8 mouse cellular contexts compared by ENCODE assay signal in the genomic region with DNA sequence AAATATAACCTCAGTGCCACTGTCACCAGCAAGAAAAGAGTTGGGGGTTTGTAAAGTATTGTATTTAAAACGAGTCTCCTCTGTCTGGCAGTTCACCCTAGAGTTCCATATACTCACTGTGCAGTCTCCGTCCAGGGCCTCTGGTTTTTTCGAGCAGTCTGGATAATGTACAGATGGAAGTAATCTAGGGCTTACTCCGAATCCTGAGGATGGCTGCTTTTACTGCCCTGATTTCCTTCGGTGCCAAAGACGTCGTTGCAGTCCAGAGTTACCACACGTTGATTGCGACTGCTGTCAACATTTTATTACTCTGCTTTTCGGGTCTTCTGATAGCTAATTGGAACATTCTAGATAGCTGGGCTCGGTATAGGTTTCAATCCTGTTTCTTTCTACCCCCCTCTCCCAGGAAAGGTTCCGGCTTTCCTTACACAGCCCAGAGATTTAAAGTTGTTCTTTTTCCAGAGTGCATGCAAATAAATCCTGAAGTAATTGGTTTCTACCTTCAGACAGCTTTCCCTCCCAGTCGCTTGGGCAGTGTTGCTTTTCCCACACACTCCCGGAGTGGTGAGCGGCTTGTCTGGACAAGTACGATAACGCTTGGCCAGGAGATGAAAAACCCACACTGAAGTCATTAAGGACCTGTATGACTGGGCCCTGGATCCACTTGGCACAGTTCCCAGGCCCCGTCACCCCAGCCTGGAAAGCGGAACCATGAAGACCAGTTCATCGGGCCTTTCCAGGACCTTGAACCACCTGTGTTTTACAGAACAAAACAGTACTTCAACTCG.
A peak's percentile ranks its signal among the peaks of the same experiment; 100 is the strongest.
DNase-seq lines count a peak whose midpoint lies in the region; ATAC-seq and TF ChIP-seq lines count a peak whose summit lies in the region.

No protein-coding gene starts in this region.

- H3K4me1 ChIP-seq in lung, embryonic 14.5 days (ENCODE audit: insufficient read depth) = 0 out of 2 replicates have a peak, but pooled peaks cover 7% of the 10 kb centered on the region
- H3K4me1 ChIP-seq in midbrain, embryonic 10.5 days = peaks cover 14% of the 10 kb centered on the region

- H3K4me3 ChIP-seq in lung, embryonic 14.5 days (ENCODE audit: low read depth, low read length) = no peak overlapping the region
- H3K4me3 ChIP-seq in midbrain, embryonic 10.5 days = no peak overlapping the region

- intact Hi-C loops in left cerebral cortex, postnatal 25 days (cut with DNase I) = no loop called here

- DNase-seq in adrenal gland, postnatal 14 days = peak; percentile 60
- peak; percentile 73 for DNase-seq in forelimb bud, embryonic 11.5 days (ENCODE audit: low read depth, low spot score)
- DNase-seq in lung, embryonic 14.5 days = peak; percentile 44
- no peak for DNase-seq in right cerebral cortex, postnatal 10 days (ENCODE audit: low spot score in 2 of 2)
- no peak for DNase-seq in left cerebral cortex, postnatal 25 days (ENCODE audit: low spot score in 2 of 2)
- no peak for DNase-seq in midbrain, embryonic 10.5 days (ENCODE audit: low spot score)

- TF ChIP-seq CTCF in lung, embryonic 14.5 days (IDR thresholded peaks at IDR 0.05; ENCODE audit: low read depth) = no peak

- H3K36me3 ChIP-seq in lung, embryonic 14.5 days (ENCODE audit: insufficient read depth) = no peaks in the 10 kb centered on the region
- no peaks in the 10 kb centered on the region for H3K36me3 ChIP-seq in midbrain, embryonic 10.5 days

- H3K4me2 ChIP-seq in lung, embryonic 14.5 days = no peak overlapping the region; the same call in 1 of the 2 replicates

- 0 out of 2 replicates have a peak, but pooled peaks cover 3% of the 10 kb centered on the region for H3K27me3 ChIP-seq in lung, embryonic 14.5 days (ENCODE audit: insufficient read depth, low read length)
- 0 out of 2 replicates have a peak, but pooled peaks cover 8% of the 10 kb centered on the region for H3K27me3 ChIP-seq in midbrain, embryonic 10.5 days (ENCODE audit: low read depth, poor library complexity, severe bottlenecking)

- H3K9ac ChIP-seq in lung, embryonic 14.5 days = no peak overlapping the region

- 0 out of 2 replicates have a peak overlapping the region, but pooled peaks have one; percentile 2 for H3K27ac ChIP-seq in lung, embryonic 14.5 days (ENCODE audit: low read depth)
- no peak overlapping the region for H3K27ac ChIP-seq in midbrain, embryonic 10.5 days (replicated peaks)

- 40% methylated on average over 21 of the region's 21 CpGs for WGBS in lung, embryonic 14.5 days
- WGBS in midbrain, embryonic 10.5 days = 86% methylated on average over 21 of the region's 21 CpGs

- H3K9me3 ChIP-seq in lung, embryonic 14.5 days (ENCODE audit: low read depth, low read length) = no peaks in the 10 kb centered on the region
- H3K9me3 ChIP-seq in midbrain, embryonic 10.5 days (replicated peaks) = no peaks in the 10 kb centered on the region

- peak; percentile 24 to 40; a peak in 1 of 4 replicates for ATAC-seq in hematopoietic stem cell, adult 5-6 weeks (replicated peaks in 1 of 2; ENCODE audit: insufficient read depth in 1 of 2, low FRiP score in 2 of 2, low TSS enrichment in 1 of 2, low read depth in 1 of 2, poor library complexity in 2 of 2, severe bottlenecking in 2 of 2)
- ATAC-seq in lung, embryonic 14.5 days (ENCODE audit: insufficient read depth) = peak; percentile 56; the same call in 1 of the 2 replicates
- no peak for ATAC-seq in frontal cortex, adult (ENCODE audit: low TSS enrichment)

Comparison
In these comparisons a context has a peak if more than half of its experiments do, and no peak if none do; other contexts are left out.
1. DNase-seq: peak in adrenal gland, postnatal 14 days (single experiment), forelimb bud, embryonic 11.5 days (single experiment) and lung, embryonic 14.5 days (single experiment); none in right cerebral cortex, postnatal 10 days (0 of 2), left cerebral cortex, postnatal 25 days (0 of 2) and midbrain, embryonic 10.5 days (single experiment).